Mouse (Mus musculus) leukemia stem cell, adult 10-12 weeks (primary cell): ENCODE measurements around the gene Gm17416. TPM values are rescaled to one million over a fixed set of nuclear protein-coding genes. Genes with fewer than 3 reads are reported as not detected.

Experiments used
- polyA plus RNA-seq: library from polyadenylated mRNA; stranded (reverse); fragments of >175 nt; gene quantifications from 2 replicates; pipeline ENCODE4 v1.2.3, GENCODE M21; 2012; ENCODE audit warnings: low replicate concordance

Gene Gm17416
- not detected in 2 replicates for polyA plus RNA-seq

GRCm38 (mm10) chr2:152569038-152569437 lies at the start of gene Gm17416:
Gene Gm17416, plus strand, starts transcription at chr2:152569338.

DNA sequence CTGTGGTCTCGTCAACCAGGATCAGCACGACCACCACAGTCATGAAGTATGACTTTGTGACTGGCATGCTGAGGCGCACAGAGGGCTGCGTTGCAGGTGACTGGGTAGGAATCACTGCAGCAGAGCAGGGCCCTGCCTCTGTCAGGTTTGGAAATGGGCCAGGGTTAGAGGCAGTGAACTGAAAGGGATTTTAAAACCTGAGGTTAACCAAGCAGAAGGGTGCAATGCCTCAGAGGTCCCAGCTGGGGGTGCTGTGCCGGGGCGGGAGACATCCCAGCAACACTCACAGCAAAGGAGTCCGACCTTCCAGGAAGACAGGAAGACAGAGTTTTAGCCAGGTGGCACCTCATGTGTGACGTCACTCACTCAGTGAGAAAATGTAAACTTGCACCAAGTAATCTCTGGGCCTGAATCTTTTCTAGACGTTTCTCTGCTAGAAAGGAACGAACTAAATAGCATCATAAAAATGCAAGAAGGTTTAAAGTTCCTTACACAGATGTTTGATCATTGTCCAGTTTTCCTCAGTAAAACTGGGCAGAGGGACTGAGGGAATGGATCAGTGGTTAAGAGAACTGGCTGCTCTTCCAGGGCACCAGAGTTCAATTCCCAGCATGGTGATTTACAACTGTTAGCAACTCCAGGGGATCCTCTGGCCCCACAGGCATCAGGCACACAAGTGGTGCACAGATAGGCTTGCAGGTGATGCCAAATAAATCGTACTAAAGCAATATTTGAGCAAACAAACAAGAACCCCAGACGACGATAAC lies 29.0 kb upstream of the Gm17416 start, which contains the start of gene Defb29:
Defb29 (minus strand) TSS at position 155 of the 767 bp plus-strand sequence.

DNA sequence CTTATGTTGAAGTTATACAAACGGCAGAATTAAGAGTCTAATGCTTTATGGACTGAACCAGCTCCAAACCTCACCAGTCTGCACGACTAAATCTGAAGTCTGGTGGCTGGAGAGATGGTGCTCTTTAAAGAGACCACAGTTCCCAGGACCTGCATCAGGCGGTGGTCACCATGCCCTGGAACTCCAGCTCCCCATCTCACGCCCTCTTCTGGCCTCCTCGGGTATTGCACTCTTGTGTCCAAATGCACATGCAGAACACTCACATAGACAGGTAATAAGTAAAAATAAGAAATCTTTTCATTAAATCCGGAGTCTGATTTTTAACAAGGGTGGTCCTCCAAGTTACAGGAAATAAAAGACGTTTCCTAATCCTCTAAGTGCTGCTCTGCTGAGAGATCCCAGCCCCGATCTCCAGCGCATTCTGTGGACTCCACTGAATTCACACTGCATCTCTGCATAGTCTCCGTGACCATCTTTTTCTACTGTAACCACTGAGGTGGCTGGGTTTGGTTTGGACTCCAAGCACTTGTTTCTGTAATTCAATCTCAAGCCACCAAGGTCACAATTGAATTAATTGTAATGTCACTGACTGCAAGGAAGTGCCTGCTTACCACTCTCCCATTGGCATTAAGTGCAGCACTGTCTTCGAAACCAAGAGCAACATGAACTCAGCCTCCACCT lies 3.1 kb downstream of the Gm17416 start, which contains the start of gene Defb21:
Defb21 (plus strand) TSS at position 631 of the 681 bp plus-strand sequence.

DNA sequence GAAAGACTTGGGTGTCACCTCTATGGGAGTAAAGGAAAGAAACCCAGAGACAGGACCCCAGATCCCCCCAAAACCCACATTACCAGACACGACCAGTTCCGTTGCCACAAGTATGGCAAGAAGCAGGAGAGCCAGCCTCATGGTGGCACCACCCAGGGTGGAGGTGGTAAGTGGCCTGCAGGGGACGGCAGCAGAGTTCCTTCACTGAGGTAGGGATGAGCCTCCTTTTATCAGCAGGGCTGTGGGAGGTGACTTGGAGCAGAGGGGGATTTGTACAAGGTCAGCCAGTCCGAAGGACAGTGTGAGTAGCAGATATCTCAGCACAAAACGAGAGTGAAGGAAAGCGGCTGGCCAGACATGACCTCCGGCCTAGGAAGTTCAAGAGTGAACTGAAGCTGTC lies 11.0 kb downstream of the Gm17416 start, which contains the start of gene Defb19:
Defb19 (minus strand) TSS at position 206 of the 400 bp plus-strand sequence.

GRCm38 (mm10) chr2:152599299-152599698 lies 30.2 kb downstream of the Gm17416 start, which contains the start of gene Defb45:
Gene Defb45, minus strand, starts transcription at chr2:152599399.

GRCm38 (mm10) chr2:152604057-152604456 lies 34.9 kb downstream of the Gm17416 start, which contains the start of gene Defb36:
Gene Defb36, plus strand, starts transcription at chr2:152604327.

Other genes with a start within 250 kb of the Gm17416 start
- gene Rbck1, start 236.7 kb upstream of the Gm17416 start, polyA plus RNA-seq: 305 and 315 TPM in 2 replicates
- gene Trib3, start 225.3 kb upstream of the Gm17416 start, polyA plus RNA-seq: 52.4 and 88.1 TPM in 2 replicates
- gene Nrsn2, start 192.7 kb upstream of the Gm17416 start, polyA plus RNA-seq: not detected in 2 replicates
- 83.5 and 117 TPM in 2 replicates for gene Sox12, start 171.3 kb upstream of the Gm17416 start, polyA plus RNA-seq
- 11.5 and 15.2 TPM in 2 replicates for gene Zcchc3, start 154.3 kb upstream of the Gm17416 start, polyA plus RNA-seq
- gene 6820408C15Rik, start 153.8 kb upstream of the Gm17416 start, polyA plus RNA-seq: 0.20 TPM in 1 of 2 replicates, not detected in the other
- not detected in 2 replicates for gene Defb23, start 104.7 kb upstream of the Gm17416 start, polyA plus RNA-seq
- gene Defb20, start 92.3 kb upstream of the Gm17416 start, polyA plus RNA-seq: not detected in 2 replicates
- not detected in 2 replicates for gene Defb22, start 79.2 kb upstream of the Gm17416 start, polyA plus RNA-seq
- gene Defb26, start 57.6 kb upstream of the Gm17416 start, polyA plus RNA-seq: not detected in 2 replicates
- not detected in 2 replicates for gene Defb28, start 51.1 kb upstream of the Gm17416 start, polyA plus RNA-seq
- not detected in 2 replicates for gene Defb29, start 29.2 kb upstream of the Gm17416 start, polyA plus RNA-seq
- gene Defb21, start 3.4 kb downstream of the Gm17416 start, polyA plus RNA-seq: not detected in 2 replicates
- not detected in 2 replicates for gene Defb19, start 11.0 kb downstream of the Gm17416 start, polyA plus RNA-seq
- gene Defb45, start 30.1 kb downstream of the Gm17416 start, polyA plus RNA-seq: not detected in 2 replicates
- gene Defb36, start 35.0 kb downstream of the Gm17416 start, polyA plus RNA-seq: not detected in 2 replicates
- not detected in 2 replicates for gene Defb25, start 53.7 kb downstream of the Gm17416 start, polyA plus RNA-seq
- gene Rem1, start 57.6 kb downstream of the Gm17416 start, polyA plus RNA-seq: 0.80 and 2.1 TPM in 2 replicates
- gene H13, start 100.1 kb downstream of the Gm17416 start, polyA plus RNA-seq: 109 and 191 TPM in 2 replicates
- gene Mcts2, start 117.7 kb downstream of the Gm17416 start, polyA plus RNA-seq: 2.2 TPM in 1 of 2 replicates, not detected in the other
- 2.9 and 6.2 TPM in 2 replicates for gene Id1, start 166.9 kb downstream of the Gm17416 start, polyA plus RNA-seq
- 0.35 TPM in 1 of 2 replicates, not detected in the other for gene Cox4i2, start 184.8 kb downstream of the Gm17416 start, polyA plus RNA-seq